Mouse (Mus musculus) CH12.LX (cell line): ENCODE data around the gene Cacnb4. TPM values are rescaled to one million over a fixed set of nuclear protein-coding genes. Genes with fewer than 3 reads are reported as not detected.

Experiments
- DNase-seq: peaks from one replicate; pipeline ENCODE4 v3.0.0-alpha.2; 2013; ENCODE audit errors: extremely low read depth
- H3K27ac ChIP-seq: 2 replicates; pipeline ENCODE4 v1.5.1; 2012; ENCODE audit warnings: low read depth, mild to moderate bottlenecking, control low read depth, moderate library complexity; ENCODE audit not compliant: insufficient read depth
- H3K27me3 ChIP-seq: replicated peaks from 2 replicates; pipeline ENCODE3; 2012; ENCODE audit warnings: inconsistent platforms
- H3K36me3 ChIP-seq, 2 experiments: replicated peaks in 1 of 2; 2 replicates each; pipeline versions ENCODE3 to v1.6.1; 2012; ENCODE audit warnings: inconsistent platforms in 1 of 2, low read length in 1 of 2, mild to moderate bottlenecking in 1 of 2, mixed read lengths in 1 of 2, moderate library complexity in 1 of 2; ENCODE audit not compliant: control insufficient read depth in 1 of 2, insufficient read depth in 1 of 2
- H3K4me1 ChIP-seq, 2 experiments: 2 replicates each; pipeline ENCODE4 v1.6.1; 2012; ENCODE audit warnings: inconsistent platforms in 1 of 2, moderate library complexity in 1 of 2; ENCODE audit not compliant: insufficient read depth in 2 of 2, control insufficient read depth in 1 of 2
- H3K4me2 ChIP-seq: 2 replicates; pipeline ENCODE4 v1.6.1; 2012; ENCODE audit warnings: low read depth, mild to moderate bottlenecking, control low read depth; ENCODE audit not compliant: poor library complexity, insufficient read depth, severe bottlenecking
- H3K4me3 ChIP-seq, 3 experiments: fragments of 150-350 bp in 1 of 3; sonication (generic) in 1 of 3; replicated peaks in 1 of 3; 2 replicates each; pipeline versions ENCODE3 to v1.5.1; 2011 to 2012; ENCODE audit warnings: low read depth in 2 of 3, low read length in 2 of 3, mild to moderate bottlenecking in 2 of 3, moderate library complexity in 2 of 3, control low read depth in 1 of 3, improper control_type of control experiment in 1 of 3, inconsistent platforms in 1 of 3, mixed read lengths in 1 of 3; ENCODE audit not compliant: poor library complexity in 1 of 3
- H3K79me2 ChIP-seq: replicated peaks from 2 replicates; pipeline ENCODE4 v1.6.1; 2012; ENCODE audit warnings: mild to moderate bottlenecking, moderate library complexity; ENCODE audit not compliant: control insufficient read depth, poor library complexity, insufficient read depth, severe bottlenecking; ENCODE audit errors: extremely low read depth
- H3K9ac ChIP-seq: 2 replicates; pipeline ENCODE4 v1.6.1; 2012; ENCODE audit warnings: low read depth, mild to moderate bottlenecking, control low read depth, moderate library complexity; ENCODE audit not compliant: insufficient read depth
- H3K9me3 ChIP-seq: replicated peaks from 2 replicates; pipeline ENCODE3; 2012; ENCODE audit warnings: low read length, inconsistent platforms, mixed read lengths
- BHLHE40 ChIP-seq: IDR thresholded peaks from 2 replicates; pipeline ENCODE4 v1.6.1; 2011; ENCODE audit warnings: mild to moderate bottlenecking, low read depth, low read length, improper control_type of control experiment
- CHD1 ChIP-seq: IDR thresholded peaks from 2 replicates; pipeline ENCODE4 v1.6.1; 2012; ENCODE audit warnings: low read depth, low read length, improper control_type of control experiment, inconsistent platforms
- CHD2 ChIP-seq: IDR thresholded peaks from 2 replicates; pipeline ENCODE4 v1.6.1; 2011; ENCODE audit warnings: low read length, improper control_type of control experiment
- CTCF ChIP-seq, 2 experiments: IDR thresholded peaks in 1 of 2; conservative IDR thresholded peaks in 1 of 2; 2 replicates each; pipeline ENCODE4 v1.5.1; 2011 to 2012; ENCODE audit warnings: low read depth in 2 of 2, low read length in 2 of 2, improper control_type of control experiment in 1 of 2, inconsistent platforms in 1 of 2, mild to moderate bottlenecking in 1 of 2, moderate library complexity in 1 of 2
- EP300 ChIP-seq: IDR thresholded peaks from 2 replicates; pipeline ENCODE4 v1.6.1; 2011; ENCODE audit warnings: low read length, improper control_type of control experiment
- ETS1 ChIP-seq: conservative IDR thresholded peaks from 2 replicates; pipeline ENCODE4 v1.6.1; 2012; ENCODE audit warnings: low read depth, mild to moderate bottlenecking, inconsistent platforms, low read length, improper control_type of control experiment, moderate library complexity
- HCFC1 ChIP-seq: IDR thresholded peaks from 2 replicates; pipeline ENCODE4 v1.6.1; 2012; ENCODE audit warnings: low read depth, mild to moderate bottlenecking, inconsistent platforms, low read length, improper control_type of control experiment
- IRF4 ChIP-seq: IDR thresholded peaks from 2 replicates; pipeline ENCODE4 v1.6.1; 2014; ENCODE audit warnings: low read depth, mild to moderate bottlenecking, inconsistent platforms, low read length, improper control_type of control experiment
- JUN ChIP-seq: IDR thresholded peaks from 2 replicates; pipeline ENCODE4 v1.6.1; 2011; ENCODE audit warnings: low read depth, mild to moderate bottlenecking, low read length, improper control_type of control experiment, moderate library complexity; ENCODE audit not compliant: insufficient read depth
- MAX ChIP-seq: IDR thresholded peaks from 2 replicates; pipeline ENCODE4 v1.6.1; 2011; ENCODE audit warnings: low read length, improper control_type of control experiment
- MAZ ChIP-seq: IDR thresholded peaks from 2 replicates; pipeline ENCODE4 v1.6.1; 2012; ENCODE audit warnings: low read depth, mild to moderate bottlenecking, inconsistent platforms, low read length, improper control_type of control experiment, moderate library complexity
- MEF2A ChIP-seq: IDR thresholded peaks from 2 replicates; pipeline ENCODE4 v1.6.1; 2014; ENCODE audit warnings: low read depth, mild to moderate bottlenecking, inconsistent platforms, low read length, improper control_type of control experiment, borderline replicate concordance
- MXI1 ChIP-seq: IDR thresholded peaks from 2 replicates; pipeline ENCODE4 v1.6.1; 2011; ENCODE audit warnings: mild to moderate bottlenecking, low read depth, low read length, improper control_type of control experiment
- MYC ChIP-seq: IDR thresholded peaks from 2 replicates; pipeline ENCODE4 v1.6.1; 2011; ENCODE audit warnings: low read depth, mild to moderate bottlenecking, improper control_type of control experiment, low read length
- NELFE ChIP-seq: IDR thresholded peaks from 2 replicates; pipeline ENCODE4 v1.6.1; 2011; ENCODE audit warnings: low read depth, low read length, improper control_type of control experiment
- POLR2A ChIP-seq: IDR thresholded peaks from 2 replicates; pipeline ENCODE4 v1.6.1; 2011; ENCODE audit warnings: low read depth, mild to moderate bottlenecking, improper control_type of control experiment, low read length
- POLR2AphosphoS2 ChIP-seq: IDR thresholded peaks from 2 replicates; pipeline ENCODE4 v1.6.1; 2011; ENCODE audit warnings: low read depth, low read length, improper control_type of control experiment
- RAD21 ChIP-seq: IDR thresholded peaks from 2 replicates; pipeline ENCODE4 v1.6.1; 2011; ENCODE audit warnings: low read depth, mild to moderate bottlenecking, low read length, improper control_type of control experiment, moderate library complexity
- RCOR1 ChIP-seq: conservative IDR thresholded peaks from 2 replicates; pipeline ENCODE4 v1.6.1; 2012; ENCODE audit warnings: low read depth, mild to moderate bottlenecking, inconsistent platforms, low read length, improper control_type of control experiment
- SIN3A ChIP-seq: IDR thresholded peaks from 2 replicates; pipeline ENCODE4 v1.6.1; 2012; ENCODE audit warnings: low read length, improper control_type of control experiment, inconsistent platforms
- TCF12 ChIP-seq: IDR thresholded peaks from 2 replicates; pipeline ENCODE4 v1.6.1; 2014; ENCODE audit warnings: low read depth, mild to moderate bottlenecking, inconsistent platforms, low read length, improper control_type of control experiment
- UBTF ChIP-seq: IDR thresholded peaks from 2 replicates; pipeline ENCODE4 v1.6.1; 2012; ENCODE audit warnings: low read depth, mild to moderate bottlenecking, inconsistent platforms, low read length, improper control_type of control experiment, moderate library complexity
- USF1 ChIP-seq: IDR thresholded peaks from 2 replicates; pipeline ENCODE4 v1.6.1; 2014; ENCODE audit warnings: low read depth, mild to moderate bottlenecking, inconsistent platforms, low read length, improper control_type of control experiment
- USF2 ChIP-seq: conservative IDR thresholded peaks from 2 replicates; pipeline ENCODE4 v1.6.1; 2011; ENCODE audit warnings: low read depth, low read length, improper control_type of control experiment
- ZC3H11A ChIP-seq: IDR thresholded peaks from 2 replicates; pipeline ENCODE4 v1.6.1; 2012; ENCODE audit warnings: low read depth, mild to moderate bottlenecking, inconsistent platforms, low read length, improper control_type of control experiment
- ZKSCAN1 ChIP-seq: IDR thresholded peaks from 2 replicates; pipeline ENCODE4 v1.6.1; 2012; ENCODE audit warnings: low read depth, inconsistent platforms, low read length, improper control_type of control experiment, borderline replicate concordance
- ZMIZ1 ChIP-seq: IDR thresholded peaks from 2 replicates; pipeline ENCODE4 v1.6.1; 2012; ENCODE audit warnings: low read depth, mild to moderate bottlenecking, inconsistent platforms, low read length, improper control_type of control experiment
- ZNF384 ChIP-seq: IDR thresholded peaks from 2 replicates; pipeline ENCODE4 v1.6.1; 2012; ENCODE audit warnings: low read depth, low read length, improper control_type of control experiment, inconsistent platforms
- dilution Hi-C: fragments of 300-500 bp; cut with MboI; formaldehyde crosslinking; loops from 2 replicates; pipeline ENCODE4 v1.14.3; 2020; ENCODE audit warnings: low sequenced_read_pairs; ENCODE audit not compliant: extremely low pct_unique_long_range_greater_than_20kb, extremely low pct_ligation_motif_present
- in situ Hi-C: fragments of 300-500 bp; cut with MboI; formaldehyde crosslinking; loops from 3 replicates; pipeline ENCODE4 v1.14.3; 2019; ENCODE audit warnings: low sequenced_read_pairs, low pct_ligation_motif_present, low pct_unique_long_range_greater_than_20kb, mixed read lengths
- polyA plus RNA-seq: library from polyadenylated mRNA; unstranded; fragments of >175 nt; gene quantifications from 2 replicates; pipeline ENCODE4 v1.2.1, GENCODE M21; 2012; ENCODE audit warnings: low read depth; ENCODE audit not compliant: insufficient read length
- total RNA-seq, 2 experiments: library from RNA; depleted of rRNA; stranded (reverse); fragments of 300-350 nt in 1 of 2; fragments of >200 nt in 1 of 2; gene quantifications; 2 replicates each; pipeline ENCODE4 v1.2.3; 2012 to 2014

The Cacnb4 gene
- total and polyA plus RNA-seq, 3 experiments: 0.77 to 3.4 (median 1.5) TPM

DNA sequence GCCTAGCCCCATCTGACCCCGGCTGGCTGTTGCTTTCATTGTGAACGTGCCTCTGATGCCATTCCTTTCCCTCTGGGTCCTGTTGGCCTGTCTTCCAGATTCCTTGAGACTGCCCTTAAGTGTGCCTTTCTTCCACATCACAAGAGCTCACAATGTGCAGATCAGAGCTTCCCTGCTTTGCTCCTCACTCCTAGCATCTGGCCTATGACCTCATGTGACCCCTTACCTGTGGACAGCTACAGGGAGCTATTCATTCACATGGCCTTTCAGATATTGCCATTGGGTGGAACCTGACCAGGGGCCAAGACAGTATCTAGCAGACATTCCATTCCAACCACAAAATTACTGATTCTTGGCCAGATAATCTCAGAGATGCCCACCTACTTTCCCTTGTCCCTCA is 171.5 kb downstream of the Cacnb4 start:
- no peak overlapping the region for H3K4me3 ChIP-seq
- no peak overlapping the region for H3K9ac ChIP-seq
- no peaks in the 10 kb centered on the region for H3K4me1 ChIP-seq
- H3K9me3 ChIP-seq: peaks cover 4% of the 10 kb centered on the region
- TF ChIP-seq CTCF (conservative IDR thresholded peaks at IDR 0.05 in 1 of 2, IDR thresholded peaks at IDR 0.05 in 1 of 2; ENCODE audit: low read depth in 2 of 2, low read length in 2 of 2): no peak
- no peak for TF ChIP-seq MAZ
- no peak for TF ChIP-seq CHD1
- TF ChIP-seq RAD21: no peak
- no peak for TF ChIP-seq POLR2A
- no peak for TF ChIP-seq RCOR1
- no peak for TF ChIP-seq EP300
- TF ChIP-seq USF2: no peak
- TF ChIP-seq MYC: no peak
- no peak for TF ChIP-seq BHLHE40
- no peak for TF ChIP-seq MEF2A
- TF ChIP-seq ETS1: no peak
- no peak for TF ChIP-seq TCF12
- TF ChIP-seq CHD2: no peak
- in situ Hi-C loops (no loop called here), dilution Hi-C loops (no loop called here)
- no peak overlapping the region for H3K27ac ChIP-seq
- no peak overlapping the region for H3K4me2 ChIP-seq
- H3K79me2 ChIP-seq: no peaks in the 10 kb centered on the region
- no peak for DNase-seq
- H3K27me3 ChIP-seq: no peaks in the 10 kb centered on the region
- H3K36me3 ChIP-seq: no peaks in the 10 kb centered on the region

DNA sequence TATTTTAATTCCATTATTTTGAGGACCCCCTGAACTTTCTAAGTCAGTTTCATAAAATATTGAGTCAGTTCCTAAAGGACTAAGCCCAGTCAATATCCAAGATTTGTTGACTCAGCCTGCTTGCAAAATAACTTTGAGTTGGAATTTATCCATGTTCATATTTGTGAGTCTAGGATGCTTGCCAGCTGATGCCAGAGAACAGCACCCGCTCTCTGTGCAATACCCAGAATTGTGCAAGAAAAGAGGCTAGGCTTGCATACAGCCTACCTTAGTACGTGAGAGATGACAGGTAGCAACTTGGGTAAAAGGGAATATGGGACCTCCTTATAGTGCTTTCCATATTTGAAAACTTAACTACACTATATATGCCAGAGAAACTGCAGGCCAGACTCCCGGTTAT is 171.9 kb downstream of the Cacnb4 start:
- Histone ChIP-seq H3K27me3 (no peaks in the 10 kb centered on the region), H3K4me2 (no peak overlapping the region), H3K4me1 (no peaks in the 10 kb centered on the region), H3K79me2 (no peaks in the 10 kb centered on the region), H3K4me3 (no peak overlapping the region), H3K36me3 (no peaks in the 10 kb centered on the region), H3K9ac (no peak overlapping the region), H3K9me3 (peaks cover 4% of the 10 kb centered on the region), H3K27ac (no peak overlapping the region)
- DNase-seq: no peak
- TF ChIP-seq POLR2AphosphoS2 (no peak), HCFC1 (no peak), NELFE (no peak), CHD1 (no peak), MAX (no peak), SIN3A (no peak), USF2 (no peak), IRF4 (no peak), ZKSCAN1 (no peak), ZNF384 (no peak), ZC3H11A (no peak), ZMIZ1 (no peak), RAD21 (no peak), TCF12 (no peak), UBTF (no peak), JUN (no peak), USF1 (no peak), MXI1 (no peak)
- dilution Hi-C loops: no loop called here
- in situ Hi-C loops: no loop called here
